Mouse (Mus musculus): ENCODE data around the gene Polr3gl. TPM values are rescaled to one million over a fixed set of nuclear protein-coding genes. Genes with fewer than 3 reads are reported as not detected.
"Not testable (repeated sequence)": the region's sequence is repeated elsewhere in the genome, so short reads cannot be mapped to it uniquely, and the experiment has no call there.

Gene Polr3gl
- polyA plus RNA-seq, 1 experiment = 15.3 TPM

- Histone ChIP-seq H3K4me3 (ENCODE audit: insufficient read depth, low read depth, low read length) (no peak overlapping the region), H3K27me3 (replicated peaks; ENCODE audit: control insufficient read depth, insufficient read depth, low read length) (no peaks in the 10 kb centered on the region; the same call in 1 of the 2 replicates), H3K4me1 (ENCODE audit: control insufficient read depth, insufficient read depth, low read length) (peaks cover 13% of the 10 kb centered on the region), H3K36me3 (ENCODE audit: control insufficient read depth, insufficient read depth, low read length) (no peaks in the 10 kb centered on the region), H3K27ac (ENCODE audit: insufficient read depth, low read depth, low read length) (no peak overlapping the region)
- no peak for TF ChIP-seq POLR2A (IDR thresholded peaks at IDR 0.05; ENCODE audit: low read depth, low read length)
- no peak for TF ChIP-seq CTCF (conservative IDR thresholded peaks at IDR 0.05; ENCODE audit: insufficient read depth, insufficient read length, low read depth, low read length)
- no peak for DNase-seq
Observed at GRCm38 (mm10) chr3:96632058-96632457, 38.1 kb upstream of the Polr3gl start.

- Histone ChIP-seq H3K4me1 (ENCODE audit: control insufficient read depth, insufficient read depth, low read length) (peaks cover 3% of the 10 kb centered on the region; the same call in 1 of the 2 replicates), H3K27ac (ENCODE audit: insufficient read depth, low read depth, low read length) (peak within 1 kb of the TSS; percentile 97), H3K27me3 (replicated peaks; ENCODE audit: control insufficient read depth, insufficient read depth, low read length) (no peaks in the 10 kb centered on the region), H3K4me3 (ENCODE audit: insufficient read depth, low read depth, low read length) (peak within 1 kb of the TSS; percentile 97), H3K36me3 (ENCODE audit: control insufficient read depth, insufficient read depth, low read length) (no peaks in the 10 kb centered on the region)
- DNase-seq = peak; percentile 98
- TF ChIP-seq CTCF (conservative IDR thresholded peaks at IDR 0.05; ENCODE audit: insufficient read depth, insufficient read length, low read depth, low read length) = no peak
- peak; percentile 81 for TF ChIP-seq POLR2A (IDR thresholded peaks at IDR 0.05; ENCODE audit: low read depth, low read length)
- WGBS = 1% methylated on average over 48 of the region's 48 CpGs
Observed at GRCm38 (mm10) chr3:96629729-96630600, 36.0 kb upstream of the Polr3gl start, which contains the start of gene Rbm8a. Rbm8a (plus strand) TSS chr3:96629933.

GRCm38 (mm10) chr3:96623201-96623600 is 29.2 kb upstream of the Polr3gl start:
- Histone ChIP-seq H3K4me3 (ENCODE audit: insufficient read depth, low read depth, low read length) (no peak overlapping the region), H3K36me3 (ENCODE audit: control insufficient read depth, insufficient read depth, low read length) (no peaks in the 10 kb centered on the region; the same call in 1 of the 2 replicates), H3K27ac (ENCODE audit: insufficient read depth, low read depth, low read length) (no peak overlapping the region), H3K27me3 (replicated peaks; ENCODE audit: control insufficient read depth, insufficient read depth, low read length) (no peaks in the 10 kb centered on the region), H3K4me1 (ENCODE audit: control insufficient read depth, insufficient read depth, low read length) (no peaks in the 10 kb centered on the region)
- TF ChIP-seq CTCF (conservative IDR thresholded peaks at IDR 0.05; ENCODE audit: insufficient read depth, insufficient read length, low read depth, low read length) = no peak
- TF ChIP-seq POLR2A (IDR thresholded peaks at IDR 0.05; ENCODE audit: low read depth, low read length) = no peak
- no peak for DNase-seq
- WGBS = 93% methylated on average over 4 of the region's 4 CpGs

GRCm38 (mm10) chr3:96617941-96618340 is 24.0 kb upstream of the Polr3gl start:
- Histone ChIP-seq H3K27me3 (replicated peaks; ENCODE audit: control insufficient read depth, insufficient read depth, low read length) (no peaks in the 10 kb centered on the region), H3K27ac (ENCODE audit: insufficient read depth, low read depth, low read length) (no peak overlapping the region), H3K4me1 (ENCODE audit: control insufficient read depth, insufficient read depth, low read length) (no peaks in the 10 kb centered on the region), H3K36me3 (ENCODE audit: control insufficient read depth, insufficient read depth, low read length) (no peaks in the 10 kb centered on the region; the same call in 1 of the 2 replicates), H3K4me3 (ENCODE audit: insufficient read depth, low read depth, low read length) (no peak overlapping the region)
- DNase-seq = no peak
- TF ChIP-seq POLR2A (IDR thresholded peaks at IDR 0.05; ENCODE audit: low read depth, low read length) (no peak), CTCF (conservative IDR thresholded peaks at IDR 0.05; ENCODE audit: insufficient read depth, insufficient read length, low read depth, low read length) (no peak)
- WGBS = 92% methylated on average over 3 of the region's 3 CpGs

- no peaks in the 10 kb centered on the region for H3K4me1 ChIP-seq (ENCODE audit: control insufficient read depth, insufficient read depth, low read length)
- no peaks in the 10 kb centered on the region for H3K36me3 ChIP-seq (ENCODE audit: control insufficient read depth, insufficient read depth, low read length)
- H3K27me3 ChIP-seq (replicated peaks; ENCODE audit: control insufficient read depth, insufficient read depth, low read length) = no peaks in the 10 kb centered on the region
- TF ChIP-seq POLR2A (IDR thresholded peaks at IDR 0.05; ENCODE audit: low read depth, low read length) (no peak), CTCF (conservative IDR thresholded peaks at IDR 0.05; ENCODE audit: insufficient read depth, insufficient read length, low read depth, low read length) (no peak)
- WGBS = 90% methylated on average over 4 of the region's 4 CpGs
- no peak overlapping the region for H3K27ac ChIP-seq (ENCODE audit: insufficient read depth, low read depth, low read length)
- no peak overlapping the region for H3K4me3 ChIP-seq (ENCODE audit: insufficient read depth, low read depth, low read length)
- no peak for DNase-seq
Observed at GRCm38 (mm10) chr3:96606618-96607017, 12.6 kb upstream of the Polr3gl start.

- WGBS = 92% methylated on average over 4 of the region's 4 CpGs
- not testable (repeated sequence) for H3K4me1 ChIP-seq (ENCODE audit: control insufficient read depth, insufficient read depth, low read length); H3K36me3 ChIP-seq (ENCODE audit: control insufficient read depth, insufficient read depth, low read length); H3K27me3 ChIP-seq (replicated peaks; ENCODE audit: control insufficient read depth, insufficient read depth, low read length); H3K27ac ChIP-seq (ENCODE audit: insufficient read depth, low read depth, low read length); H3K4me3 ChIP-seq (ENCODE audit: insufficient read depth, low read depth, low read length); DNase-seq
Observed at GRCm38 (mm10) chr3:96606007-96606406, 12.0 kb upstream of the Polr3gl start.

GRCm38 (mm10) chr3:96603311-96603710 is 9.3 kb upstream of the Polr3gl start:
- no peak overlapping the region for H3K4me3 ChIP-seq (ENCODE audit: insufficient read depth, low read depth, low read length)
- no peaks in the 10 kb centered on the region for H3K36me3 ChIP-seq (ENCODE audit: control insufficient read depth, insufficient read depth, low read length)
- no peaks in the 10 kb centered on the region for H3K27me3 ChIP-seq (replicated peaks; ENCODE audit: control insufficient read depth, insufficient read depth, low read length)
- H3K4me1 ChIP-seq (ENCODE audit: control insufficient read depth, insufficient read depth, low read length) = no peaks in the 10 kb centered on the region
- no peak for TF ChIP-seq CTCF (conservative IDR thresholded peaks at IDR 0.05; ENCODE audit: insufficient read depth, insufficient read length, low read depth, low read length)
- no peak for TF ChIP-seq POLR2A (IDR thresholded peaks at IDR 0.05; ENCODE audit: low read depth, low read length)
- H3K27ac ChIP-seq (ENCODE audit: insufficient read depth, low read depth, low read length) = no peak overlapping the region
- no peak for DNase-seq
- 45% methylated on average over 5 of the region's 5 CpGs for WGBS

Data from kidney, adult 2 months (tissue).